Mouse (Mus musculus): ENCODE data around the gene Fabp2.

GRCm38 (mm10) chr3:122898254-122898653, 3.4 kb downstream of the Fabp2 start:
- TF ChIP-seq POLR2A (IDR thresholded peaks at IDR 0.05; ENCODE audit: borderline replicate concordance, extremely low read depth, insufficient read depth, insufficient read length, poor library complexity, severe bottlenecking) (no peak), CTCF (IDR thresholded peaks at IDR 0.05; ENCODE audit: borderline replicate concordance, extremely low read depth, insufficient read depth, insufficient read length) (no peak)

All from brain, embryonic 14.5 days (tissue).